Mouse (Mus musculus) CH12.LX (cell line): Measurements from ENCODE around the gene Hyal2. TPM values are rescaled to one million over a fixed set of nuclear protein-coding genes. Genes with fewer than 3 reads are reported as not detected.

ENCODE experiments used
- DNase-seq: peaks from one replicate; pipeline ENCODE4 v3.0.0-alpha.2; 2013; ENCODE audit errors: extremely low read depth
- H3K27ac ChIP-seq: 2 replicates; pipeline ENCODE4 v1.5.1; 2012; ENCODE audit warnings: low read depth, mild to moderate bottlenecking, control low read depth, moderate library complexity; ENCODE audit not compliant: insufficient read depth
- H3K27me3 ChIP-seq: replicated peaks from 2 replicates; pipeline ENCODE3; 2012; ENCODE audit warnings: inconsistent platforms
- H3K36me3 ChIP-seq, 2 experiments: replicated peaks in 1 of 2; 2 replicates each; pipeline versions ENCODE3 to v1.6.1; 2012; ENCODE audit warnings: inconsistent platforms in 1 of 2, low read length in 1 of 2, mild to moderate bottlenecking in 1 of 2, mixed read lengths in 1 of 2, moderate library complexity in 1 of 2; ENCODE audit not compliant: control insufficient read depth in 1 of 2, insufficient read depth in 1 of 2
- H3K4me1 ChIP-seq, 2 experiments: 2 replicates each; pipeline ENCODE4 v1.6.1; 2012; ENCODE audit warnings: inconsistent platforms in 1 of 2, moderate library complexity in 1 of 2; ENCODE audit not compliant: insufficient read depth in 2 of 2, control insufficient read depth in 1 of 2
- H3K4me2 ChIP-seq: 2 replicates; pipeline ENCODE4 v1.6.1; 2012; ENCODE audit warnings: low read depth, mild to moderate bottlenecking, control low read depth; ENCODE audit not compliant: poor library complexity, insufficient read depth, severe bottlenecking
- H3K4me3 ChIP-seq, 3 experiments: fragments of 150-350 bp in 1 of 3; sonication (generic) in 1 of 3; replicated peaks in 1 of 3; 2 replicates each; pipeline versions ENCODE3 to v1.5.1; 2011 to 2012; ENCODE audit warnings: low read depth in 2 of 3, low read length in 2 of 3, mild to moderate bottlenecking in 2 of 3, moderate library complexity in 2 of 3, control low read depth in 1 of 3, improper control_type of control experiment in 1 of 3, inconsistent platforms in 1 of 3, mixed read lengths in 1 of 3; ENCODE audit not compliant: poor library complexity in 1 of 3
- H3K79me2 ChIP-seq: replicated peaks from 2 replicates; pipeline ENCODE4 v1.6.1; 2012; ENCODE audit warnings: mild to moderate bottlenecking, moderate library complexity; ENCODE audit not compliant: control insufficient read depth, poor library complexity, insufficient read depth, severe bottlenecking; ENCODE audit errors: extremely low read depth
- H3K9ac ChIP-seq: 2 replicates; pipeline ENCODE4 v1.6.1; 2012; ENCODE audit warnings: low read depth, mild to moderate bottlenecking, control low read depth, moderate library complexity; ENCODE audit not compliant: insufficient read depth
- H3K9me3 ChIP-seq: replicated peaks from 2 replicates; pipeline ENCODE3; 2012; ENCODE audit warnings: low read length, inconsistent platforms, mixed read lengths
- BHLHE40 ChIP-seq: IDR thresholded peaks from 2 replicates; pipeline ENCODE4 v1.6.1; 2011; ENCODE audit warnings: mild to moderate bottlenecking, low read depth, low read length, improper control_type of control experiment
- CTCF ChIP-seq, 2 experiments: IDR thresholded peaks in 1 of 2; conservative IDR thresholded peaks in 1 of 2; 2 replicates each; pipeline ENCODE4 v1.5.1; 2011 to 2012; ENCODE audit warnings: low read depth in 2 of 2, low read length in 2 of 2, improper control_type of control experiment in 1 of 2, inconsistent platforms in 1 of 2, mild to moderate bottlenecking in 1 of 2, moderate library complexity in 1 of 2
- E2F4 ChIP-seq: IDR thresholded peaks from 2 replicates; pipeline ENCODE4 v1.6.1; 2011; ENCODE audit warnings: low read depth, low read length, improper control_type of control experiment; ENCODE audit not compliant: insufficient replicate concordance
- ELF1 ChIP-seq: IDR thresholded peaks from 2 replicates; pipeline ENCODE4 v1.6.1; 2014; ENCODE audit warnings: low read depth, mild to moderate bottlenecking, inconsistent platforms, low read length, improper control_type of control experiment
- ETS1 ChIP-seq: conservative IDR thresholded peaks from 2 replicates; pipeline ENCODE4 v1.6.1; 2012; ENCODE audit warnings: low read depth, mild to moderate bottlenecking, inconsistent platforms, low read length, improper control_type of control experiment, moderate library complexity
- HCFC1 ChIP-seq: IDR thresholded peaks from 2 replicates; pipeline ENCODE4 v1.6.1; 2012; ENCODE audit warnings: low read depth, mild to moderate bottlenecking, inconsistent platforms, low read length, improper control_type of control experiment
- IRF4 ChIP-seq: IDR thresholded peaks from 2 replicates; pipeline ENCODE4 v1.6.1; 2014; ENCODE audit warnings: low read depth, mild to moderate bottlenecking, inconsistent platforms, low read length, improper control_type of control experiment
- JUN ChIP-seq: IDR thresholded peaks from 2 replicates; pipeline ENCODE4 v1.6.1; 2011; ENCODE audit warnings: low read depth, mild to moderate bottlenecking, low read length, improper control_type of control experiment, moderate library complexity; ENCODE audit not compliant: insufficient read depth
- MAFK ChIP-seq: IDR thresholded peaks from 2 replicates; pipeline ENCODE4 v1.6.1; 2011; ENCODE audit warnings: low read length, improper control_type of control experiment; ENCODE audit not compliant: insufficient replicate concordance
- MAX ChIP-seq: IDR thresholded peaks from 2 replicates; pipeline ENCODE4 v1.6.1; 2011; ENCODE audit warnings: low read length, improper control_type of control experiment
- MEF2A ChIP-seq: IDR thresholded peaks from 2 replicates; pipeline ENCODE4 v1.6.1; 2014; ENCODE audit warnings: low read depth, mild to moderate bottlenecking, inconsistent platforms, low read length, improper control_type of control experiment, borderline replicate concordance
- MYC ChIP-seq: IDR thresholded peaks from 2 replicates; pipeline ENCODE4 v1.6.1; 2011; ENCODE audit warnings: low read depth, mild to moderate bottlenecking, improper control_type of control experiment, low read length
- PAX5 ChIP-seq: IDR thresholded peaks from 2 replicates; pipeline ENCODE4 v1.6.1; 2012; ENCODE audit warnings: low read length, inconsistent platforms, mixed read lengths
- POLR2A ChIP-seq: IDR thresholded peaks from 2 replicates; pipeline ENCODE4 v1.6.1; 2011; ENCODE audit warnings: low read depth, mild to moderate bottlenecking, improper control_type of control experiment, low read length
- RAD21 ChIP-seq: IDR thresholded peaks from 2 replicates; pipeline ENCODE4 v1.6.1; 2011; ENCODE audit warnings: low read depth, mild to moderate bottlenecking, low read length, improper control_type of control experiment, moderate library complexity
- RCOR1 ChIP-seq: conservative IDR thresholded peaks from 2 replicates; pipeline ENCODE4 v1.6.1; 2012; ENCODE audit warnings: low read depth, mild to moderate bottlenecking, inconsistent platforms, low read length, improper control_type of control experiment
- SIN3A ChIP-seq: IDR thresholded peaks from 2 replicates; pipeline ENCODE4 v1.6.1; 2012; ENCODE audit warnings: low read length, improper control_type of control experiment, inconsistent platforms
- SMC3 ChIP-seq: IDR thresholded peaks from 2 replicates; pipeline ENCODE4 v1.6.1; 2011; ENCODE audit warnings: low read depth, low read length, improper control_type of control experiment
- TCF12 ChIP-seq: IDR thresholded peaks from 2 replicates; pipeline ENCODE4 v1.6.1; 2014; ENCODE audit warnings: low read depth, mild to moderate bottlenecking, inconsistent platforms, low read length, improper control_type of control experiment
- UBTF ChIP-seq: IDR thresholded peaks from 2 replicates; pipeline ENCODE4 v1.6.1; 2012; ENCODE audit warnings: low read depth, mild to moderate bottlenecking, inconsistent platforms, low read length, improper control_type of control experiment, moderate library complexity
- ZC3H11A ChIP-seq: IDR thresholded peaks from 2 replicates; pipeline ENCODE4 v1.6.1; 2012; ENCODE audit warnings: low read depth, mild to moderate bottlenecking, inconsistent platforms, low read length, improper control_type of control experiment
- dilution Hi-C: fragments of 300-500 bp; cut with MboI; formaldehyde crosslinking; loops from 2 replicates; pipeline ENCODE4 v1.14.3; 2020; ENCODE audit warnings: low sequenced_read_pairs; ENCODE audit not compliant: extremely low pct_unique_long_range_greater_than_20kb, extremely low pct_ligation_motif_present
- in situ Hi-C: fragments of 300-500 bp; cut with MboI; formaldehyde crosslinking; loops from 3 replicates; pipeline ENCODE4 v1.14.3; 2019; ENCODE audit warnings: low sequenced_read_pairs, low pct_ligation_motif_present, low pct_unique_long_range_greater_than_20kb, mixed read lengths
- polyA plus RNA-seq: library from polyadenylated mRNA; unstranded; fragments of >175 nt; gene quantifications from 2 replicates; pipeline ENCODE4 v1.2.1, GENCODE M21; 2012; ENCODE audit warnings: low read depth; ENCODE audit not compliant: insufficient read length
- total RNA-seq, 2 experiments: library from RNA; depleted of rRNA; stranded (reverse); fragments of 300-350 nt in 1 of 2; fragments of >200 nt in 1 of 2; gene quantifications; 2 replicates each; pipeline ENCODE4 v1.2.3; 2012 to 2014

Hyal2 gene
- total and polyA plus RNA-seq, 3 experiments: 16.4 to 30.9 (median 26.8) TPM

DNA sequence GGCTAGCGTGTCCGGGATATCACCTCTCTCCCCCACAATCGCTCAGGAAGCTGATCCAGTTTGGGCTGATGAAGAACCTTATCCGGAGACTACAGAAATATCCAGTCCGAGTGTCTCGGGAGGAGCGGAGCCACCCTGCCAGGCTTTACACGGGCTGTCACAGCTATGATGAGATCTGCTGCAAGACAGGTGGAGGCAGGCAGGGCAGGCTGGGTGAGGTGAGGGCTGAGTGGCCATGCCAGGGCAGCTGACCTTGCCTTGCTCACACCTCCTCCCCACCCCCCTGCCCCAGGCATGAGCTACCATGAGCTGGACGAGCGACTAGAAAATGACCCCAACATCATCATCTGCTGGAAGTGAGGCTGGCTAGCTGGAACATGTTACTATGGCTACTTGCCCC lies 22.5 kb upstream of the Hyal2 start:
- H3K4me2 ChIP-seq: no peak overlapping the region
- no peaks in the 10 kb centered on the region for H3K9me3 ChIP-seq
- no peak overlapping the region for H3K9ac ChIP-seq
- no peak overlapping the region for H3K4me3 ChIP-seq
- no peak for TF ChIP-seq HCFC1
- TF ChIP-seq E2F4: no peak
- no peak for TF ChIP-seq ETS1
- no peak for TF ChIP-seq MEF2A
- TF ChIP-seq POLR2A: no peak
- no peak for TF ChIP-seq PAX5
- TF ChIP-seq ZC3H11A: no peak
- no peak for TF ChIP-seq RAD21
- no peak for TF ChIP-seq RCOR1
- TF ChIP-seq TCF12: no peak
- no peak for TF ChIP-seq JUN
- no peak for TF ChIP-seq BHLHE40
- TF ChIP-seq, all 38 proteins: peak for 0
- peaks cover 19 to 29% of the 10 kb centered on the region in 2 experiments for H3K36me3 ChIP-seq
- no peaks in the 10 kb centered on the region for H3K79me2 ChIP-seq
- in situ Hi-C loops (no loop called here), dilution Hi-C loops (no loop called here)
- H3K27ac ChIP-seq: no peak overlapping the region
- no peak for DNase-seq
- no peaks in the 10 kb centered on the region for H3K27me3 ChIP-seq
- H3K4me1 ChIP-seq: peaks cover 5 to 45% of the 10 kb centered on the region in 2 experiments; a peak in 2 of 4 replicates

DNA sequence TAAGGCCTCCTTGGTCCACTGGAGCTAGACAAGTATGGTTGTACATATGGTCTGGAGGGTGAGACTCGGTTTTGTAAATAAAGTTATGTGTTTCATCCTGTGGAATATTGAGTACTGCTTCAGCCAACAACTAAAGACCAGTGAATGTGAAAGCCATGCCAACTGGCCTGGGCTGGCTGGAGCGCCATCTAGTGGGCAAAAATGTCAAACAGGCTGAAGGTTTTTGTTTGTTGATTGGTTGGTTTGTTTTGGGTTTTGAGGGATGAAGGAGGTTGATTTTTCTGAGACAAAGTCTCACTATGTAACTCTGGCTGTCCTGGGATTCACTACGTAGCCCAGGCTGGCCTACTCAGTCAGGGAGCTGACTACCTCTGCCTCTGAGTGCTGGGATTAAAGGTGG lies 22.1 kb upstream of the Hyal2 start:
- in situ Hi-C loops: no loop called here
- H3K27me3 ChIP-seq: no peaks in the 10 kb centered on the region
- peaks cover 5 to 46% of the 10 kb centered on the region in 2 experiments; a peak in 2 of 4 replicates for H3K4me1 ChIP-seq

More for the DNA sequence above, 22.1 kb upstream of the Hyal2 start:
- no peak overlapping the region for H3K4me3 ChIP-seq
- H3K9me3 ChIP-seq: no peaks in the 10 kb centered on the region
- H3K36me3 ChIP-seq: peaks cover 18 to 26% of the 10 kb centered on the region in 2 experiments
- H3K9ac ChIP-seq: no peak overlapping the region
- no peaks in the 10 kb centered on the region for H3K79me2 ChIP-seq
- TF ChIP-seq ZC3H11A: no peak
- TF ChIP-seq SIN3A: peak; percentile 48; the same call in 1 of the 2 replicates
- TF ChIP-seq MAX: peak; percentile 39; the same call in 1 of the 2 replicates
- peak; percentile 28; the same call in 1 of the 2 replicates for TF ChIP-seq TCF12
- peak; percentile 38 for TF ChIP-seq HCFC1
- TF ChIP-seq MYC: 0 out of 2 replicates have a peak, but pooled peaks have one; percentile 56
- TF ChIP-seq IRF4: 0 out of 2 replicates have a peak, but pooled peaks have one; percentile 22
- no peak for TF ChIP-seq UBTF
- peak; percentile 82 to 91 for TF ChIP-seq CTCF (conservative IDR thresholded peaks at IDR 0.05 in 1 of 2, IDR thresholded peaks at IDR 0.05 in 1 of 2; ENCODE audit: low read depth in 2 of 2, low read length in 2 of 2)
- TF ChIP-seq BHLHE40: no peak
- peak; percentile 14; the same call in 1 of the 2 replicates for TF ChIP-seq MEF2A
- peak; percentile 49 for TF ChIP-seq RAD21
- TF ChIP-seq ELF1: no peak
- peak; percentile 45; the same call in 1 of the 2 replicates for TF ChIP-seq SMC3
- no peak for TF ChIP-seq MAFK
- dilution Hi-C loops: no loop called here
- no peak overlapping the region for H3K27ac ChIP-seq
- H3K4me2 ChIP-seq: no peak overlapping the region
- DNase-seq: peak; percentile 68
